9 mouse cellular contexts compared by ENCODE assay signal in genomic region chr7:34918416-34918815, GRCm38 (mm10). TPM values are rescaled to one million over a fixed set of nuclear protein-coding genes. Genes with fewer than 3 reads are reported as not detected.
DNase-seq lines count a peak whose midpoint lies in the region; ATAC-seq and TF ChIP-seq lines count a peak whose summit lies in the region.
"Had no signal": no experiment of that assay in that cellular context is flagged by ENCODE, and none has a peak within 500 bp of the region (broad histone marks: within the 10 kb centered on the region; RNA-seq: fewer than 3 reads in every experiment).

No protein-coding gene starts in this region.

- WGBS in kidney, embryonic 15.5 days: 42% methylated on average over 8 of the region's 8 CpGs

- intact Hi-C loops in heart, postnatal 36 days (cut with DNase I): no loop called here

- no peak for TF ChIP-seq RAD21 in MEL (IDR thresholded peaks at IDR 0.05; ENCODE audit: low read depth, low read length)

- no peaks in the 10 kb centered on the region for H3K79me2 ChIP-seq in MEL (ENCODE audit: control insufficient read depth, insufficient read depth, low read length, poor library complexity)

- H3K4me1 ChIP-seq in kidney, embryonic 15.5 days: peaks cover 43% of the 10 kb centered on the region
- H3K4me1 ChIP-seq in MEL (ENCODE audit: control insufficient read depth in 1 of 2, insufficient read depth in 2 of 2, low read length in 2 of 2): peaks cover 0 to 12% of the 10 kb centered on the region in 2 experiments; a peak in 3 of 4 replicates
- peaks cover 15% of the 10 kb centered on the region for H3K4me1 ChIP-seq in megakaryocyte, embryonic 14.5 days

- H3K4me2 ChIP-seq in kidney, embryonic 15.5 days: peak overlapping the region; percentile 7; the same call in 1 of the 2 replicates

- TF ChIP-seq EP300 in MEL (IDR thresholded peaks at IDR 0.05; ENCODE audit: low read depth in 1 of 2, low read length in 2 of 2): no peak

- peak overlapping the region; percentile 94 for H3K27ac ChIP-seq in kidney, embryonic 15.5 days
- H3K27ac ChIP-seq in MEL (ENCODE audit: control insufficient read depth, low read depth, low read length): peak overlapping the region; percentile 43

- TF ChIP-seq CTCF in MEL (IDR thresholded peaks at IDR 0.05 in 2 of 3, conservative IDR thresholded peaks at IDR 0.05 in 1 of 3; ENCODE audit: control insufficient read depth in 1 of 3, insufficient read depth in 1 of 3, low read depth in 2 of 3, low read length in 3 of 3, poor library complexity in 1 of 3, severe bottlenecking in 1 of 3): no peak

- peaks cover 11% of the 10 kb centered on the region; the same call in 1 of the 2 replicates for H3K36me3 ChIP-seq in kidney, embryonic 15.5 days
- peaks cover 0 to 2% of the 10 kb centered on the region in 2 experiments; a peak in 2 of 4 replicates for H3K36me3 ChIP-seq in MEL (ENCODE audit: control insufficient read depth in 1 of 2, insufficient read depth in 2 of 2, low read length in 2 of 2)
- peaks cover 14% of the 10 kb centered on the region for H3K36me3 ChIP-seq in megakaryocyte, embryonic 14.5 days (replicated peaks; ENCODE audit: low read length)

- H3K9ac ChIP-seq in kidney, embryonic 15.5 days: no peak overlapping the region
- peak overlapping the region; percentile 21 for H3K9ac ChIP-seq in MEL (ENCODE audit: control insufficient read depth, low read depth, low read length, poor library complexity, severe bottlenecking)

- H3K27me3 ChIP-seq in kidney, embryonic 15.5 days: no peaks in the 10 kb centered on the region
- no peaks in the 10 kb centered on the region for H3K27me3 ChIP-seq in MEL (ENCODE audit: control insufficient read depth in 1 of 2, insufficient read depth in 2 of 2, low read length in 2 of 2)
- no peaks in the 10 kb centered on the region for H3K27me3 ChIP-seq in megakaryocyte, embryonic 14.5 days (replicated peaks)

- H3K4me3 ChIP-seq in kidney, embryonic 15.5 days (replicated peaks): no peak overlapping the region
- H3K4me3 ChIP-seq in MEL (ENCODE audit: control insufficient read depth in 1 of 2, insufficient read depth in 1 of 2, low read depth in 2 of 2, low read length in 2 of 2): no peak overlapping the region
- peak overlapping the region; percentile 4 for H3K4me3 ChIP-seq in megakaryocyte, embryonic 14.5 days (replicated peaks)

- TF ChIP-seq POLR2A in MEL (IDR thresholded peaks at IDR 0.05; ENCODE audit: control insufficient read depth in 1 of 2, insufficient read depth in 1 of 2, low read depth in 1 of 2, low read length in 2 of 2, poor library complexity in 1 of 2): no peak

- peak; percentile 9 for ATAC-seq in kidney, embryonic 15.5 days (replicated peaks; ENCODE audit: low FRiP score)
- ATAC-seq in CD4-positive, CD25-positive, alpha-beta regulatory T cell, adult 4 months: no peak

- no peaks in the 10 kb centered on the region for H3K9me3 ChIP-seq in kidney, embryonic 15.5 days (replicated peaks)
- no peaks in the 10 kb centered on the region for H3K9me3 ChIP-seq in MEL (replicated peaks; ENCODE audit: insufficient read depth, low read length)
- H3K9me3 ChIP-seq in megakaryocyte, embryonic 14.5 days: no peaks in the 10 kb centered on the region
- H3K9me3 ChIP-seq: G1E had no signal

- DNase-seq in kidney, postnatal 10 days: no peak
- peak; percentile 48 for DNase-seq in MEL (ENCODE audit: low read depth, low spot score)
- peak; percentile 21 to 31 for DNase-seq in heart, postnatal 36 days
- DNase-seq in retina, postnatal 1 day: no peak
- DNase-seq: thymus, adult 2 months had no signal

TF ChIP-seq in MEL, 35 proteins besides CTCF, POLR2A, EP300 and RAD21:
- TF ChIP-seq ZKSCAN1 (IDR thresholded peaks at IDR 0.05; ENCODE audit: low read depth, low read length) (no peak), ZMIZ1 (IDR thresholded peaks at IDR 0.05; ENCODE audit: low read depth, low read length) (no peak), TBP (IDR thresholded peaks at IDR 0.05; ENCODE audit: low read depth, low read length) (no peak), SIN3A (IDR thresholded peaks at IDR 0.05; ENCODE audit: low read length) (no peak), MXI1 (IDR thresholded peaks at IDR 0.05; ENCODE audit: low read depth, low read length) (peak; percentile 35; the same call in 1 of the 2 replicates), JUND (IDR thresholded peaks at IDR 0.05; ENCODE audit: low read depth, low read length) (no peak)

RNA-seq across cellular contexts. Expression of gene Pepd, which starts 6.2 kb away (rescaled TPM):
- polyA plus RNA-seq in kidney, embryonic 15.5 days (2015; fragmentation: Nextera tagmentation; extraction: Ambion mirVana): 115 and 117 TPM in 2 replicates
- 40.7 and 48.0 TPM in 2 replicates for total RNA-seq in MEL (2012; rRNA removed)
- 10 to 100 TPM in 1 of 2 experiments, not detected in 1; 29.7 TPM for polyA plus RNA-seq in MEL (2012; ENCODE audit: insufficient read depth in 1 of 2, insufficient read length in 2 of 2, low read depth in 1 of 2, low replicate concordance in 2 of 2, missing spikeins in 1 of 2)
- 10 to 100 TPM; 24.1 to 25.9 TPM for total RNA-seq in heart, postnatal 36 days (2021)
- 4.0 and 8.1 TPM in 2 replicates for polyA plus RNA-seq in megakaryocyte, embryonic 14.5 days (2012; ENCODE audit: insufficient read depth, low replicate concordance)
- 10 to 100 TPM; 49.8 to 70.8 TPM for polyA plus RNA-seq in CD4-positive, CD25-positive, alpha-beta regulatory T cell, adult 4 months (2017; shearing (Covaris generic))

Comparison
In these comparisons a context has a peak if more than half of its experiments do, and no peak if none do; other contexts are left out.
1. DNase-seq: peak in MEL (single experiment) and heart, postnatal 36 days (2 of 2); none in kidney, postnatal 10 days (single experiment) and retina, postnatal 1 day (single experiment).